Mouse (Mus musculus) heart, postnatal 10 days (tissue): Measurements from ENCODE around the gene P2rx3. TPM values are rescaled to one million over a fixed set of nuclear protein-coding genes. Genes with fewer than 3 reads are reported as not detected.

ENCODE experiments used
- total RNA-seq, 2 experiments: library from RNA; stranded (reverse); gene quantifications; 2 replicates each; pipeline ENCODE4 v1.2.3; 2021

P2rx3 gene
- total RNA-seq, 2 experiments from 2014 or later, result 0.24 to 0.42 TPM

Other genes with a start within 250 kb of the P2rx3 start
- 10 to 100 TPM; 22.3 to 36.8 TPM for gene Ube2l6, start 238.6 kb downstream of the P2rx3 start, total RNA-seq
- gene Smtnl1, start 214.8 kb downstream of the P2rx3 start, total RNA-seq, result under 1 TPM in 1 of 2 experiments, not detected in 1; 0.14 TPM
- 100 to 1,000 TPM; 122 to 124 TPM for gene Timm10, start 210.5 kb downstream of the P2rx3 start, total RNA-seq
- 1 to 10 TPM; 2.2 to 3.4 TPM for gene Slc43a1, start 198.6 kb downstream of the P2rx3 start, total RNA-seq
- 1 to 10 TPM; 4.0 to 8.0 TPM for gene Rtn4rl2, start 150.8 kb downstream of the P2rx3 start, total RNA-seq
- gene Slc43a3, start 100.9 kb downstream of the P2rx3 start, total RNA-seq, result 100 to 1,000 TPM in 1 of 2 experiments, 10 to 100 TPM in 1; 53.0 to 109 TPM
- under 1 TPM in 1 of 2 experiments, not detected in 1; 0.55 TPM for gene Prg2, start 57.0 kb downstream of the P2rx3 start, total RNA-seq
- gene Prg3, start 49.2 kb downstream of the P2rx3 start, total RNA-seq, result not detected
- gene Ssrp1, start 228 bp downstream of the P2rx3 start, total RNA-seq, result 10 to 100 TPM; 68.5 to 69.0 TPM
- 100 to 1,000 TPM; 100 to 108 TPM for gene Tnks1bp1, start 10.6 kb upstream of the P2rx3 start, total RNA-seq
- gene Aplnr, start 98.8 kb upstream of the P2rx3 start, total RNA-seq, result 100 to 1,000 TPM; 149 to 219 TPM
- gene Lrrc55, start 159.7 kb upstream of the P2rx3 start, total RNA-seq, result 1 to 10 TPM; 3.5 to 6.3 TPM